ENCODE assay signal across 10 mouse cellular contexts in genomic region chr17:64915025-64915424, GRCm38 (mm10).
A peak's percentile ranks its signal among the peaks of the same experiment; 100 is the strongest.
DNase-seq lines count a peak whose midpoint lies in the region; ATAC-seq lines count a peak whose summit lies in the region.
"Had no signal": no experiment of that assay in that cellular context is flagged by ENCODE, and none has a peak within 500 bp of the region (broad histone marks: within the 10 kb centered on the region; RNA-seq: fewer than 3 reads in every experiment).

No protein-coding gene starts in this region.

- H3K27ac ChIP-seq in limb, embryonic 12.5 days: peak overlapping the region; percentile 45; the same call in 1 of the 2 replicates
- H3K27ac ChIP-seq: liver, embryonic 14.5 days had no signal

- peaks cover 32% of the 10 kb centered on the region for H3K4me1 ChIP-seq in limb, embryonic 12.5 days (replicated peaks)

- ATAC-seq in limb, embryonic 12.5 days (ENCODE audit: insufficient number of reproducible peaks, insufficient read depth, low FRiP score, low TSS enrichment, low read depth): no peak

- WGBS in limb, embryonic 12.5 days: 29% methylated on average over 4 of the region's 4 CpGs

- H3K4me3 ChIP-seq in limb, embryonic 12.5 days (replicated peaks): no peak overlapping the region
- H3K4me3 ChIP-seq: myocyte had no signal

- H3K9me3 ChIP-seq in limb, embryonic 12.5 days: no peaks in the 10 kb centered on the region

- H3K4me2 ChIP-seq in limb, embryonic 12.5 days: no peak overlapping the region

- H3K9ac ChIP-seq in limb, embryonic 12.5 days (replicated peaks): no peak overlapping the region
- H3K9ac ChIP-seq: liver, embryonic 14.5 days had no signal

- H3K36me3 ChIP-seq in limb, embryonic 12.5 days: no peaks in the 10 kb centered on the region

- H3K27me3 ChIP-seq in limb, embryonic 12.5 days: no peaks in the 10 kb centered on the region

- peak; percentile 0 to 7 for DNase-seq in adrenal gland, postnatal 36 days
- no peak for DNase-seq in adrenal gland, adult 8-10 months
- peak; percentile 15 for DNase-seq in ovary, postnatal 36 days (ENCODE audit: low spot score)
- no peak for DNase-seq in ovary, postnatal 14 days (ENCODE audit: low spot score)
- DNase-seq in thymus, postnatal 36 days: no peak
- no peak for DNase-seq in testis, postnatal 14 days (ENCODE audit: low spot score)
- no peak for DNase-seq in layer of hippocampus, postnatal 36 days

Comparison
In these comparisons a context has a peak if more than half of its experiments do, and no peak if none do; other contexts are left out.
1. DNase-seq: peak in adrenal gland, postnatal 36 days (2 of 2) and ovary, postnatal 36 days (single experiment); none in adrenal gland, adult 8-10 months (single experiment), ovary, postnatal 14 days (single experiment), thymus, postnatal 36 days (0 of 2), testis, postnatal 14 days (single experiment) and layer of hippocampus, postnatal 36 days (0 of 2).